Mouse (Mus musculus) granulocyte monocyte progenitor cell, adult 5-6 weeks (primary cell): Measurements from ENCODE around the gene Fads2. TPM values are rescaled to one million over a fixed set of nuclear protein-coding genes. Genes with fewer than 3 reads are reported as not detected.

ENCODE experiments used
- ATAC-seq: replicated peaks from 2 replicates; pipeline ENCODE4 v1.8.0; 2016; ENCODE audit warnings: mild to moderate bottlenecking, moderate TSS enrichment, inconsistent platforms; ENCODE audit not compliant: poor library complexity, severe bottlenecking
- total RNA-seq, 2 experiments: library from RNA; stranded (forward) in 1 of 2; stranded (reverse) in 1 of 2; fragments of 200-712, 200-1000 nt in 1 of 2; fragments of >200 nt in 1 of 2; fragmentation: Nextera tagmentation in 1 of 2; gene quantifications; 2 replicates each; pipeline ENCODE4 v1.2.3; 2014 to 2017

Gene Fads2
- total RNA-seq, 2 experiments from 2014 or later = 4.8 to 5.4 TPM

DNA sequence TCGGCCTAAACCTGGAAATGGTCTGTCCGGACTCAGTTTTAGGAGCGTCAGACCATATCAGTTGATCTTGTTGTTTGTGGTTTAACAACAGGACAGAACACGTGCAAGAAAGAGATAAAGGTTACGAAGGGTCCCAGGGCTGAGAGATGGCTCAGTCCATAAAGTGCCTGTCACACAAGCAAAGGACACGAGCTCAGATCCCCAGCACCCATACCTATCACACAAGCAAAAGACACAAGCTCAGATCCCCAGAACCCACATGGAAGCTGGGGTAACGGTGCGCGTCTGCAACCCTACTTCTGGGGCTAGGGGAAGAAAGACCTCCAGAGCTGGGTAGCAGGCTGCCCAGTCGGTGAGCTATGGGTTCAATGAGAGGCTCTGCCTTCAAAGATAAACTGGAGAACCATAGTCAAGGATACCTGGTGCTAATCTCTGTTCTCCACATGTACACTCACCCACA lies 3.5 kb upstream of the Fads2 start:
- no peak for ATAC-seq

GRCm38 (mm10) chr19:10104234-10104633 lies 2.7 kb upstream of the Fads2 start:
- ATAC-seq = no peak

GRCm38 (mm10) chr19:10102054-10102700 lies 631 bp upstream of the Fads2 start:
- no peak for ATAC-seq

- ATAC-seq = peak; percentile 70
These were observed 895 bp downstream of the Fads2 start for GRCm38 (mm10) chr19:10100631-10101071.

DNA sequence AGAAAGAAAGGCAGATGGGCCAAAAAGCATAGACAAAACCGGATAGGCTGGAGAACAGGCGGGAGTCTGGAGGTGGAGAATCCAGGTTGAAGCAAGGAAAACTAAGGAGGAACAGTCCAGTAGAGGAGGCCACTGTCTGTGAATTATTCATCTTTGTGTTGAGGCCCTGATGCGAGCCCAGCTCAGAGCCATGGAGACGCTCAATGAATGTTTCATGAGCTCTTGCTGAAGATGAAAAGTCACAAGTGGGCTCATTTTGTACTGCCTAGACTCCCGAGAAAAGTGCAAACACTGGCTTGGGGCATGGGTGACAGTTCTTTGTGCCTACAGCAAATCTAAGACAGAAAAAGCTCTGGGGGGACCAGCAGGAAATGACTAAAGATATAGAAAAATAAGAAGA lies 3.7 kb downstream of the Fads2 start:
- ATAC-seq = no peak

DNA sequence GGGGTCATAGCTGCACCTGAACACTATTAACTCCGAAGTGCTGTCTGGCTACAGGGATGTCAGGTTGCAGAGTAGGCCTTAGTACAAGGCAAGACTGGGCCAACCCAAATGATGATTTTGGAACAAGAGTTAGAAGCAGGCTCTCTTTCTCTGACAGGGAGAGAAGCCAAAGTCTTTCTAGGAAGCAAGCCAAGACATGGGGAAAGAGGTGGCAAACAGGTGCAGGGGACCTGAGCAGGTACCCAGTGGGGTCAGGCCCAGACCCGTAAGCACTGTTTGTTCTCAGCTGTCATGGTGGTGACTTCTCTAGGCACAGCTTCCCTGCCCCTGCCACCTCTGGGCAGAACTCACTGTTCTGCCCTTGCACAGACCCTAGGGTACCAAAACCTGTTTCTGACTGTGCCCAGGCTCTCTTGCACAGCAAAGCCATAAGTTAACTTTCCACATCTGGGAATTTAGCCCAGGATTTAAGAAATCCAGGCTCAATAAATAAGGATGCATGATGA lies 5.1 kb downstream of the Fads2 start:
- ATAC-seq = no peak

GRCm38 (mm10) chr19:10094695-10095094 lies 6.9 kb downstream of the Fads2 start:
- no peak for ATAC-seq

DNA sequence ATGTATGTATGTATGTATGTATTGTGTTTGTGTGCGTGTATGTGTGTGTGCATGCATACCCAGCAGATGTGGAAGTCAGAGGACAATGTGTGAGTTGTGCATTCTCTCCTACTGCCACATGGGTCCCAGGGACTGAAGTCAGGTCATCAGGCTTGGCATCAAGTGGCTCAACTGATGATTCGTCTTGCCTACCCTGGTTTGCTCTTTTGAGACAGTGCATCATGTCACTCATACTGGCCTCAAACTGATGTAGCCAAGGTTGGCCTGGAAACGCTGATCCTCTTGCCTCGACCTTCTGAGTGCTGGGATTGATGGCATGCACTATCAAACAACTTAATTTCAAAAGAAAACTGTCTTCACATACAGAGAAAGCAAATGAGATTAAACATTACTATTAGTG lies 7.7 kb downstream of the Fads2 start:
- no peak for ATAC-seq

DNA sequence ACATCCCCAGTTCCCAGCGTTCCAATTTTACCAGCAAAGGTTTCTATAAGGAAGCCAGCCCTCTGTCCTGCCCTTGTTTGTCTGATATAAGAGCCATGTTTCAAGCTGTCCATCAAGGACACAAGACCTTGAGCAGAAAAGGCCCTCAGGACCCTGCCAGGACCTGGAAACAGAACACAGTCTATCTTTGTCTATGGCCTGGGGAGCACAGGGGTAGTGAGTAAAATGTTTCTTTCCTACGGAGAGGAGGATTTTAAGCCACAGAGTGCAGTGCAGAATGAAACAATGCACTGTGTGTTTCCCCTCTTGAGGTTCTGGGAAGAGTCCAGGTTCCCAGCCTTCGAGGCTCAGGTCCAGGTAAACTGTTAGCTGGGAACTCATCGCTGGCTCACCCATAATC lies 14.6 kb downstream of the Fads2 start:
- ATAC-seq = no peak

DNA sequence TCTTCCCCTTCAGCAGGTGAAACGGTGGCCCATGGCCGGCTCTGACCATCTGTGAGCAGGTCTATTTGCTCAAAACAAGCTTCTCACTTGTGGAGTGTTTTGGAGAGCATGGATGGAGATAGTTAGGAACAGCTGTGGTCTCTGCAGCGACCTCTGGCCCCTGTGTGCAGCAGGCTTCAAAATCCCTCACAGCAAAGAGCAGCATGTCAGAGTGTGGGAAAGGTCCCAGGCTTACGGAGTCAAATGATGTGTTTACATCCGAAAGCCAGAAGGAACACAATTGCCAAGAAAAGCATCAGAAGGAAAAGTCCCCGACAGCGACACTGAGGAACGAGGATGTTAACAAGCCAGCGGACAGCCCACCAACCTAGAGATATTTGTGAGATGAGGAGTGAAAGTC lies 16.1 kb downstream of the Fads2 start:
- no peak for ATAC-seq

GRCm38 (mm10) chr19:10082105-10082504 lies 19.4 kb downstream of the Fads2 start:
- peak; percentile 44; the same call in 1 of the 2 replicates for ATAC-seq

DNA sequence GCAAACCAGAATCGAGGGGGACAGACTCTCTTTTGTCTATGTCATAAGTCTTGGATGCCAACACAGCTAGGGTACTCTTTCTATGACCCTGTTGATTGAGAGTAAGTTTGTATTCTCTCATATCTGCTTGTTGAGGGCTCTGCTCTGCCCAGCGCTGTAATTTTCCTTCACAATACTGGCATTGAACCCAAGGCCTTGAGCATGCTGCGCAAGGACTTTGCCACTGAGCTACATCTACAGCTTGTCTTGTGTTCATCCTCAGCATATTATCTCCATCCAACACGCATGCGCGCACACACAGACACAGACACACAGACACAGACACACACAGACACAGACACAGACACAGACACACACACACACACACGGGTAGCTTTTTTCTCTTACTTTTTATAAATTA lies 21.2 kb downstream of the Fads2 start:
- ATAC-seq = no peak

GRCm38 (mm10) chr19:10078392-10078791 lies 23.2 kb downstream of the Fads2 start:
- ATAC-seq = no peak

DNA sequence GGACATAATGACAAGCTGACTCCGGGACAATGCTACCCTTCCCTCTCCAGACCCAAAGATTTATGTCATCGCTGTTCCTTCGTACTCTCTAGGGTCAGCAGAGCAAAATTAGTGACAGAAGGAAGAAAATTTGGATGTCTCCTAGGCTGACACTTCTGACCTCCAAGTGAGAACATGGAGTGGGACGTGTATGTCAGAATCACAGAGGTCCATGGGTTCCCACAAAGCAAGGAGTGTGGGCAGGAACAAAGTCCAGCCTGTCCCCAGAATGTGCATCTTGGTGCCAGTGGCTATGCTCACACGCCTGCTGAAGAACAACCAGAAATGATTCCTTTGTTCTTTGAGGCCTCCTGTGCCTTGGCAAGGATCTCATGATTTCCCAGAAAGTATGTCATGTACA lies 28.4 kb downstream of the Fads2 start:
- no peak for ATAC-seq

DNA sequence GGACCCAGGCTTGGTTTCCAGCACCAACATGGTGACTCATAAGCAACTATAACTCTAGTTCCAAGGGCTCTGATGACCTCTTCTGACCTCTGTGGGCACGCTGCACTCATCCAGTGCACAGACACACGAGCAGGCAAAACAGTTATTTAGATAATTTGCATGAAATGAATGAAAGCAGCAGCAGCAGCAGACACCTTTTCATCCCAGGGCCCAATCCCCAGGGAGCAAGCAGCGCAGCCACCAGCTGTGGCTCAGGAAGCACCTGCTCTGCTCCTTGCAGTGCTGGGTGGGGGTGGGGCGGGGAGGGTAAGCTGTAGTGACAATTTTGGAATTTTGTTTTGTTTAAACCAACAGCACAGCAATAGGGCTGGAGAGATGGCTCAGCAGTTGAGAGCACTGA lies 29.7 kb downstream of the Fads2 start:
- no peak for ATAC-seq

DNA sequence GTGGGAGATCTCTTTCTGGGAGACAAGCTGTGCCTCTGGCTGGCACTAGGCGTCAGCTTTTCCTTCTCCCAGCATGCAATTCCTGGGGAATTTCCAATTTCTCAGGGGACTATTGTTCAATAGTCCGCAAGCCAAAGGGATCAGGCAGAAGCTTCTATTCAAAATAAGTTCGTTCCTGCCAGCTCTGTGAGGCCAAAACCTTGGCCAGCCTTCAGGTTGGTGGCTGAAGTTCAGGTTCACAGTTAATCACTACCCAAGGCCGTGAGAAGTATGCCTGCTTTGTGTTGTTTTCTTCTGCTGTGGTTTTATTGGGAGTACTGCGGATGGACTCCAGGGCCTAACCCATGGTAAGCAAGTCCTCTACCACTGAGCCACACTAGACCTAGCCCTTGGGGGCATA lies 30.4 kb downstream of the Fads2 start:
- no peak for ATAC-seq

GRCm38 (mm10) chr19:10070186-10070980 lies 31.2 kb downstream of the Fads2 start:
- peak; percentile 73 for ATAC-seq

GRCm38 (mm10) chr19:10067701-10068100 lies 33.8 kb downstream of the Fads2 start:
- ATAC-seq = no peak

DNA sequence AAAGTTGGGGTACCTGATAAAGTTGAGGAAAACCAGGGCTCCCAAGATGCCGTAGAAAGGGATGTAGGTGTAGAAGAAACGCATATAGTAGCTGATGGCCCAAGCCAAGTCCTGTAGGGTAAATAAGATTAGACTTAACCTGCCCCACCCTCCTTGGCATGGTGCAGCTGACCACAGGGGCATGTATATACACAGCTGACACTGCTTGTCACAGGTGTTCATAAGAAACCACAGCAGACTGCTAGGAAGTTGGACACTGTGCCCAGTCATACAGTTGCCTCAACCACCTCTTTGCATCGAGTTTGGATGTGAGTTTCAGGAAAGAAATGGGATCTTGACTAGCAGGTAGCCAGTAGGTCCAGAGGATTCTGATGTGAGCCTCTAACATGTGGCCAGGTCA lies 35.0 kb downstream of the Fads2 start:
- no peak for ATAC-seq

GRCm38 (mm10) chr19:10066189-10066500 lies 35.4 kb downstream of the Fads2 start:
- no peak for ATAC-seq

DNA sequence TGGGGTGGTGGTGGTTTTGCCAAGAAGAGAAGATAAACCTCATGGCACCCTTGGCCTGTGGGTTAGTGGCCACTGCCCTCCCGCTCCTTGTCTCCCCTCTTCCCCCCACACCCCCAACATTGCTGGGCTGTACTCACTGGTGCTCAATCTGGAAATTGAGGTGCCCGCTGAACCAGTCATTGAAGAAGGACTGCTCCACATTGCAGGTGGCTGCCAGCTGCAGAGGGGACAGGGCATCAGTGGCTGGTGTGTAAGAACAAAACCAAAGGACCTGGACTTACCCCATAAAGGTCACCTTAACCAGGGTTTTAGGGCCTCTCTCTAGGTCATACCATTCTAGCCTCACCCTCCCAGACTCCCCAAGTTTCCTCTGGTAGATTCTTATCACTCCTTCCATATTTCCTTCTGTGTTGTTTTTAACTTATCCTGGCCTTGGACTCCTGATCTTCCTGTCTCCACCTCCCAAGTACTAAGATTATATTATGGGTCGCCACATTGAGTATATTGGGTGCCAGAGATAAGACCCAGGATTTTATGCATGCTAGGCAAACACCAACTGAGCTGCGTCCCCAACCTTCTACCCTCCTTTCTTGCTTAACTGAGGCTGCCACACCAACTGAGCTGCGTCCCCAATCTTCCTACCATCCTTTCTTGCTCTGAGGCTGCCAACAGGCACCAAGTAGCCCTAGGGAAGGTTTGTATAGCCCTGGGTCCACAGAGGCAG lies 35.9 kb downstream of the Fads2 start:
- ATAC-seq = no peak
